Mouse (Mus musculus): Measurements from ENCODE around the gene Foxn2. TPM values are rescaled to one million over a fixed set of nuclear protein-coding genes. Genes with fewer than 3 reads are reported as not detected.

Gene Foxn2
- polyA plus RNA-seq, 2 experiments: 8.6 to 11.6 TPM

GRCm38 (mm10) chr17:88492107-88492460, 51.6 kb downstream of the Foxn2 start:
- Histone ChIP-seq H3K4me1 (ENCODE audit: control insufficient read depth, insufficient read depth, low read length) (no peaks in the 10 kb centered on the region), H3K4me2 (replicated peaks; ENCODE audit: low read depth, low read length, severe bottlenecking) (no peak overlapping the region), H3K4me3 (replicated peaks; ENCODE audit: low read length) (no peak overlapping the region), H3K9ac (ENCODE audit: low read depth, low read length, severe bottlenecking) (no peak overlapping the region), H3K27ac (replicated peaks; ENCODE audit: low read depth, low read length) (no peak overlapping the region), H3K9me3 (ENCODE audit: control insufficient read depth, low read length) (no peaks in the 10 kb centered on the region), H3K27me3 (ENCODE audit: control insufficient read depth, insufficient read depth, low read length) (no peaks in the 10 kb centered on the region), H3K36me3 (ENCODE audit: control insufficient read depth, insufficient read depth, low read length) (peaks cover 5% of the 10 kb centered on the region; the same call in 1 of the 2 replicates)
- no peak for ATAC-seq (ENCODE audit: low FRiP score, low read depth)
- DNase-seq (ENCODE audit: low spot score): no peak
- 93% methylated on average over 5 of the region's 5 CpGs for WGBS
- no peak for TF ChIP-seq POLR2A (IDR thresholded peaks at IDR 0.05; ENCODE audit: borderline replicate concordance, extremely low read depth, insufficient read depth, insufficient read length)

- H3K27ac ChIP-seq (replicated peaks; ENCODE audit: low read depth, low read length): no peak overlapping the region
- peaks cover 5% of the 10 kb centered on the region; the same call in 1 of the 2 replicates for H3K36me3 ChIP-seq (ENCODE audit: control insufficient read depth, insufficient read depth, low read length)
- no peak overlapping the region for H3K4me2 ChIP-seq (replicated peaks; ENCODE audit: low read depth, low read length, severe bottlenecking)
- H3K9me3 ChIP-seq (ENCODE audit: control insufficient read depth, low read length): no peaks in the 10 kb centered on the region
- no peak for TF ChIP-seq POLR2A (IDR thresholded peaks at IDR 0.05; ENCODE audit: borderline replicate concordance, extremely low read depth, insufficient read depth, insufficient read length)
- H3K4me1 ChIP-seq (ENCODE audit: control insufficient read depth, insufficient read depth, low read length): no peaks in the 10 kb centered on the region
- H3K27me3 ChIP-seq (ENCODE audit: control insufficient read depth, insufficient read depth, low read length): no peaks in the 10 kb centered on the region
- no peak overlapping the region for H3K9ac ChIP-seq (ENCODE audit: low read depth, low read length, severe bottlenecking)
- H3K4me3 ChIP-seq (replicated peaks; ENCODE audit: low read length): no peak overlapping the region
- 88% methylated on average over 9 of the region's 9 CpGs for WGBS
- ATAC-seq (ENCODE audit: low FRiP score, low read depth) (no peak), DNase-seq (ENCODE audit: low spot score) (no peak)
Observed at GRCm38 (mm10) chr17:88493551-88493950, 53.0 kb downstream of the Foxn2 start.

GRCm38 (mm10) chr17:88494121-88494771, 53.7 kb downstream of the Foxn2 start:
- H3K9me3 ChIP-seq (ENCODE audit: control insufficient read depth, low read length): no peaks in the 10 kb centered on the region
- peaks cover 5% of the 10 kb centered on the region; the same call in 1 of the 2 replicates for H3K36me3 ChIP-seq (ENCODE audit: control insufficient read depth, insufficient read depth, low read length)
- no peak for TF ChIP-seq POLR2A (IDR thresholded peaks at IDR 0.05; ENCODE audit: borderline replicate concordance, extremely low read depth, insufficient read depth, insufficient read length)
- H3K4me2 ChIP-seq (replicated peaks; ENCODE audit: low read depth, low read length, severe bottlenecking): no peak overlapping the region
- no peak overlapping the region for H3K4me3 ChIP-seq (replicated peaks; ENCODE audit: low read length)
- DNase-seq (ENCODE audit: low spot score) (no peak), ATAC-seq (ENCODE audit: low FRiP score, low read depth) (no peak)
- 60% methylated on average over 14 of the region's 14 CpGs for WGBS
- no peak overlapping the region for H3K27ac ChIP-seq (replicated peaks; ENCODE audit: low read depth, low read length)
- no peaks in the 10 kb centered on the region for H3K27me3 ChIP-seq (ENCODE audit: control insufficient read depth, insufficient read depth, low read length)
- no peaks in the 10 kb centered on the region for H3K4me1 ChIP-seq (ENCODE audit: control insufficient read depth, insufficient read depth, low read length)
- H3K9ac ChIP-seq (ENCODE audit: low read depth, low read length, severe bottlenecking): no peak overlapping the region

GRCm38 (mm10) chr17:88494772-88495132, 54.2 kb downstream of the Foxn2 start:
- no peak overlapping the region for H3K4me2 ChIP-seq (replicated peaks; ENCODE audit: low read depth, low read length, severe bottlenecking)
- no peak overlapping the region for H3K27ac ChIP-seq (replicated peaks; ENCODE audit: low read depth, low read length)
- DNase-seq (ENCODE audit: low spot score) (no peak), ATAC-seq (ENCODE audit: low FRiP score, low read depth) (no peak)
- no peak overlapping the region for H3K4me3 ChIP-seq (replicated peaks; ENCODE audit: low read length)
- H3K36me3 ChIP-seq (ENCODE audit: control insufficient read depth, insufficient read depth, low read length): peaks cover 5% of the 10 kb centered on the region; the same call in 1 of the 2 replicates
- no peaks in the 10 kb centered on the region for H3K4me1 ChIP-seq (ENCODE audit: control insufficient read depth, insufficient read depth, low read length)
- TF ChIP-seq POLR2A (IDR thresholded peaks at IDR 0.05; ENCODE audit: borderline replicate concordance, extremely low read depth, insufficient read depth, insufficient read length): no peak
- no peak overlapping the region for H3K9ac ChIP-seq (ENCODE audit: low read depth, low read length, severe bottlenecking)
- no peaks in the 10 kb centered on the region for H3K27me3 ChIP-seq (ENCODE audit: control insufficient read depth, insufficient read depth, low read length)
- WGBS: 87% methylated on average over 10 of the region's 10 CpGs
- no peaks in the 10 kb centered on the region for H3K9me3 ChIP-seq (ENCODE audit: control insufficient read depth, low read length)

- WGBS: 90% methylated on average over 5 of the region's 5 CpGs
Observed at GRCm38 (mm10) chr17:88498090-88498682, 57.7 kb downstream of the Foxn2 start.

More at GRCm38 (mm10) chr17:88498090-88498682, 57.7 kb downstream of the Foxn2 start:
- H3K4me3 ChIP-seq (replicated peaks; ENCODE audit: low read length): no peak overlapping the region
- ATAC-seq (ENCODE audit: low FRiP score, low read depth): no peak
- TF ChIP-seq POLR2A (IDR thresholded peaks at IDR 0.05; ENCODE audit: borderline replicate concordance, extremely low read depth, insufficient read depth, insufficient read length): no peak
- no peaks in the 10 kb centered on the region for H3K27me3 ChIP-seq (ENCODE audit: control insufficient read depth, insufficient read depth, low read length)
- H3K9me3 ChIP-seq (ENCODE audit: control insufficient read depth, low read length): no peaks in the 10 kb centered on the region
- H3K9ac ChIP-seq (ENCODE audit: low read depth, low read length, severe bottlenecking): no peak overlapping the region
- no peak for DNase-seq (ENCODE audit: low spot score)
- H3K36me3 ChIP-seq (ENCODE audit: control insufficient read depth, insufficient read depth, low read length): no peaks in the 10 kb centered on the region
- no peaks in the 10 kb centered on the region for H3K4me1 ChIP-seq (ENCODE audit: control insufficient read depth, insufficient read depth, low read length)
- H3K27ac ChIP-seq (replicated peaks; ENCODE audit: low read depth, low read length): no peak overlapping the region
- no peak overlapping the region for H3K4me2 ChIP-seq (replicated peaks; ENCODE audit: low read depth, low read length, severe bottlenecking)
